Mouse (Mus musculus) liver, embryonic 16.5 days (tissue): ENCODE results near the gene Nanos2. TPM values are rescaled to one million over a fixed set of nuclear protein-coding genes. Genes with fewer than 3 reads are reported as not detected.
A peak's percentile ranks its signal among the peaks of the same experiment; 100 is the strongest.

ENCODE experiments used
- ATAC-seq: fragments of 200-750 bp; cut with Nextera tagmentation; 2 replicates; pipeline ENCODE4 v1.8.0; 2017; ENCODE audit warnings: low read depth, mild to moderate bottlenecking, moderate number of reproducible peaks, moderate library complexity
- H3K27ac ChIP-seq: fragments of 300-500 bp; sonication (generic); 2 replicates; pipeline ENCODE4 v1.5.1; 2014; ENCODE audit warnings: mild to moderate bottlenecking, low read length
- H3K27me3 ChIP-seq: fragments of 300-500 bp; sonication (generic); 2 replicates; pipeline ENCODE4 v1.6.1; 2014; ENCODE audit warnings: low read depth, low read length, mixed read lengths; ENCODE audit not compliant: control insufficient read depth, insufficient read depth
- H3K36me3 ChIP-seq: fragments of 300-500 bp; sonication (generic); 2 replicates; pipeline ENCODE4 v1.6.1; 2014; ENCODE audit warnings: mild to moderate bottlenecking; ENCODE audit not compliant: control insufficient read depth, insufficient read depth
- H3K4me1 ChIP-seq: fragments of 300-500 bp; sonication (generic); 2 replicates; pipeline ENCODE4 v1.6.1; 2014; ENCODE audit warnings: low read depth, low read length, mixed read lengths; ENCODE audit not compliant: control insufficient read depth
- H3K4me2 ChIP-seq: fragments of 300-500 bp; sonication (generic); 2 replicates; pipeline ENCODE4 v1.6.1; 2014; ENCODE audit warnings: low read depth, low read length, mixed read lengths
- H3K4me3 ChIP-seq: fragments of 300-500 bp; sonication (generic); 2 replicates; pipeline ENCODE4 v1.5.1; 2014; ENCODE audit warnings: low read depth, mild to moderate bottlenecking, low read length
- H3K9ac ChIP-seq: fragments of 300-500 bp; sonication (generic); 2 replicates; pipeline ENCODE4 v1.6.1; 2014; ENCODE audit warnings: low read depth, low read length
- H3K9me3 ChIP-seq: fragments of 300-500 bp; sonication (generic); replicated peaks from 2 replicates; pipeline ENCODE4 v1.6.1; 2016; ENCODE audit warnings: low read length; ENCODE audit not compliant: control insufficient read depth
- WGBS: fragments of 180-500 bp; shearing (Covaris S2); extraction: QIAGEN DNeasy Blood & Tissue Kit; methylation state at CpG from one replicate; pipeline ENCODE4 v1.1.7; 2014; ENCODE audit not compliant: insufficient replicate concordance; 5-methylcytosine and 5-hydroxymethylcytosine counted together
- polyA plus RNA-seq: library from polyadenylated mRNA; unstranded; fragments of >200 nt; fragmentation: Nextera tagmentation; extraction: Ambion mirVana; gene quantifications from 2 replicates; pipeline ENCODE4 v1.2.1, GENCODE M21; 2015

Nanos2 gene
- polyA plus RNA-seq, 1 experiment from 2014 or later = not detected

- Histone ChIP-seq H3K27ac (peak overlapping the region; percentile 36), H3K36me3 (no peaks in the 10 kb centered on the region; the same call in 1 of the 2 replicates), H3K9ac (peak overlapping the region; percentile 56), H3K4me2 (peak overlapping the region; percentile 50), H3K4me1 (peaks cover 42% of the 10 kb centered on the region), H3K27me3 (no peaks in the 10 kb centered on the region), H3K9me3 (no peaks in the 10 kb centered on the region), H3K4me3 (peak overlapping the region; percentile 54)
- no peak for ATAC-seq
- WGBS = 34% methylated on average over 10 of the region's 10 CpGs
Measured at GRCm38 (mm10) chr7:19000421-19000820, 13.2 kb downstream of the Nanos2 start.

- ATAC-seq = no peak
- peak overlapping the region; percentile 36 for H3K27ac ChIP-seq
- H3K9ac ChIP-seq = peak overlapping the region; percentile 56
- peak overlapping the region; percentile 50 for H3K4me2 ChIP-seq
- H3K9me3 ChIP-seq = no peaks in the 10 kb centered on the region
- H3K27me3 ChIP-seq = no peaks in the 10 kb centered on the region
- peak overlapping the region; percentile 54 for H3K4me3 ChIP-seq
- peaks cover 50% of the 10 kb centered on the region for H3K4me1 ChIP-seq
- peaks cover 5% of the 10 kb centered on the region for H3K36me3 ChIP-seq
- 12% methylated on average over 18 of the region's 18 CpGs for WGBS
Measured at GRCm38 (mm10) chr7:19001066-19001806, 14.0 kb downstream of the Nanos2 start.

- Histone ChIP-seq H3K27ac (peak overlapping the region; percentile 25; the same call in 1 of the 2 replicates), H3K4me3 (no peak overlapping the region), H3K4me2 (peak overlapping the region; percentile 50), H3K36me3 (peaks cover 5% of the 10 kb centered on the region), H3K9ac (peak overlapping the region; percentile 56; the same call in 1 of the 2 replicates), H3K27me3 (no peaks in the 10 kb centered on the region), H3K9me3 (no peaks in the 10 kb centered on the region), H3K4me1 (peaks cover 54% of the 10 kb centered on the region)
- 71% methylated on average over 3 of the region's 3 CpGs for WGBS
- ATAC-seq = no peak
Measured at GRCm38 (mm10) chr7:19001807-19002085, 14.5 kb downstream of the Nanos2 start.

GRCm38 (mm10) chr7:19002115-19002514 lies 14.9 kb downstream of the Nanos2 start:
- Histone ChIP-seq H3K9me3 (no peaks in the 10 kb centered on the region), H3K9ac (peak overlapping the region; percentile 69), H3K27me3 (no peaks in the 10 kb centered on the region), H3K4me2 (peak overlapping the region; percentile 99), H3K27ac (peak overlapping the region; percentile 88), H3K4me3 (peak overlapping the region; percentile 61), H3K36me3 (peaks cover 5% of the 10 kb centered on the region), H3K4me1 (peaks cover 54% of the 10 kb centered on the region)
- 26% methylated on average over 4 of the region's 4 CpGs for WGBS
- no peak for ATAC-seq

- Histone ChIP-seq H3K27me3 (no peaks in the 10 kb centered on the region), H3K36me3 (peaks cover 5% of the 10 kb centered on the region), H3K4me2 (peak overlapping the region; percentile 99), H3K27ac (peak overlapping the region; percentile 88), H3K4me3 (peak overlapping the region; percentile 61), H3K9ac (peak overlapping the region; percentile 69), H3K9me3 (no peaks in the 10 kb centered on the region), H3K4me1 (peaks cover 54% of the 10 kb centered on the region)
- ATAC-seq = peak; percentile 57
- WGBS = 0% methylated on average over 17 of the region's 17 CpGs
Measured at GRCm38 (mm10) chr7:19002848-19003498, 15.8 kb downstream of the Nanos2 start.

GRCm38 (mm10) chr7:19003902-19004630 lies 16.9 kb downstream of the Nanos2 start, which contains the start of gene Irf2bp1:
Irf2bp1 (plus strand) TSS chr7:19004044.
- Histone ChIP-seq H3K36me3 (peaks cover 5% of the 10 kb centered on the region), H3K27ac (peak within 1 kb of the TSS; percentile 94), H3K4me3 (peak within 1 kb of the TSS; percentile 84), H3K9ac (peak within 1 kb of the TSS; percentile 87), H3K27me3 (no peaks in the 10 kb centered on the region), H3K4me1 (peaks cover 56% of the 10 kb centered on the region), H3K4me2 (peak within 1 kb of the TSS; percentile 99), H3K9me3 (no peaks in the 10 kb centered on the region)
- under 1% methylated on average over 80 of the region's 90 CpGs for WGBS
- ATAC-seq = peak; percentile 62

GRCm38 (mm10) chr7:19004631-19005079 lies 17.5 kb downstream of the Nanos2 start:
- 12% methylated on average over 33 of the region's 34 CpGs for WGBS
- peaks cover 5% of the 10 kb centered on the region for H3K36me3 ChIP-seq
- H3K9me3 ChIP-seq = no peaks in the 10 kb centered on the region
- ATAC-seq = no peak
- H3K4me3 ChIP-seq = peak overlapping the region; percentile 84
- H3K9ac ChIP-seq = peak overlapping the region; percentile 87
- H3K27ac ChIP-seq = peak overlapping the region; percentile 94
- peak overlapping the region; percentile 99 for H3K4me2 ChIP-seq
- H3K27me3 ChIP-seq = no peaks in the 10 kb centered on the region
- H3K4me1 ChIP-seq = peaks cover 57% of the 10 kb centered on the region

GRCm38 (mm10) chr7:19005417-19006121 lies 18.4 kb downstream of the Nanos2 start:
- 72% methylated on average over 34 of the region's 34 CpGs for WGBS
- H3K27me3 ChIP-seq = no peaks in the 10 kb centered on the region
- H3K9ac ChIP-seq = 0 out of 2 replicates have a peak overlapping the region, but pooled peaks have one; percentile 6
- no peak for ATAC-seq
- H3K36me3 ChIP-seq = peaks cover 5% of the 10 kb centered on the region
- H3K27ac ChIP-seq = no peak overlapping the region
- H3K4me3 ChIP-seq = peak overlapping the region; percentile 84
- H3K4me1 ChIP-seq = peaks cover 57% of the 10 kb centered on the region
- no peaks in the 10 kb centered on the region for H3K9me3 ChIP-seq
- peak overlapping the region; percentile 99 for H3K4me2 ChIP-seq
